Mouse (Mus musculus): ENCODE measurements around the gene Erbb2. TPM values are rescaled to one million over a fixed set of nuclear protein-coding genes. Genes with fewer than 3 reads are reported as not detected.

Erbb2 gene
- under 1 TPM in 1 of 2 experiments, not detected in 1; 0.13 TPM for total RNA-seq (2023)

GRCm38 (mm10) chr11:98412273-98412796 lies at the start of gene Erbb2:
TSS of gene Erbb2 (plus strand) at chr11:98412470.

GRCm38 (mm10) chr11:98383261-98384030 lies 28.8 kb upstream of the Erbb2 start, which contains the start of gene Tcap:
TSS of gene Tcap (plus strand) at chr11:98383811.

GRCm38 (mm10) chr11:98385638-98386585 lies 26.4 kb upstream of the Erbb2 start, which contains the start of gene Pnmt:
TSS of gene Pnmt (plus strand) at chr11:98386450.

GRCm38 (mm10) chr11:98400161-98400726 lies 12.0 kb upstream of the Erbb2 start, which contains the start of gene Pgap3:
TSS of gene Pgap3 (minus strand) at chr11:98400490.

GRCm38 (mm10) chr11:98438331-98439158 lies 26.3 kb downstream of the Erbb2 start, which contains the start of gene Mien1:
TSS of gene Mien1 (minus strand) at chr11:98438991.

GRCm38 (mm10) chr11:98446213-98446561 lies 33.9 kb downstream of the Erbb2 start, which contains the start of gene Grb7:
TSS of gene Grb7 (plus strand) at chr11:98446394.

Other genes starting within 250 kb of the Erbb2 start
- gene Med1, start 219.2 kb upstream of the Erbb2 start, total RNA-seq (2023), result 10 to 100 TPM; 34.2 to 40.5 TPM
- gene Cdk12, start 209.4 kb upstream of the Erbb2 start, total RNA-seq (2023), result 10 to 100 TPM; 69.7 to 77.0 TPM
- not detected for gene Neurod2, start 82.8 kb upstream of the Erbb2 start, total RNA-seq (2023)
- not detected for gene Ppp1r1b, start 64.1 kb upstream of the Erbb2 start, total RNA-seq (2023)
- 10 to 100 TPM; 50.6 to 53.9 TPM for gene Stard3, start 54.1 kb upstream of the Erbb2 start, total RNA-seq (2023)
- gene Tcap, start 28.7 kb upstream of the Erbb2 start, total RNA-seq (2023), result under 1 TPM in 1 of 2 experiments, not detected in 1; 0.50 TPM
- not detected for gene Pnmt, start 26.0 kb upstream of the Erbb2 start, total RNA-seq (2023)
- 1 to 10 TPM; 2.3 to 3.6 TPM for gene Pgap3, start 12.0 kb upstream of the Erbb2 start, total RNA-seq (2023)
- 10 to 100 TPM; 36.4 to 39.4 TPM for gene Mien1, start 26.5 kb downstream of the Erbb2 start, total RNA-seq (2023)
- not detected for gene Grb7, start 33.9 kb downstream of the Erbb2 start, total RNA-seq (2023)
- 1 to 10 TPM; 3.0 to 3.1 TPM for gene Ikzf3, start 133.6 kb downstream of the Erbb2 start, total RNA-seq (2023)
- under 1 TPM in 1 of 2 experiments, not detected in 1; 0.33 TPM for gene Zpbp2, start 138.6 kb downstream of the Erbb2 start, total RNA-seq (2023)
- gene Ormdl3, start 174.9 kb downstream of the Erbb2 start, total RNA-seq (2023), result 10 to 100 TPM in 1 of 2 experiments, 1 to 10 TPM in 1; 8.6 to 11.0 TPM
- gene Lrrc3c, start 185.8 kb downstream of the Erbb2 start, total RNA-seq (2023), result not detected
- gene Gm12355, start 213.2 kb downstream of the Erbb2 start, total RNA-seq (2023), result 10 to 100 TPM; 19.7 to 20.5 TPM
- gene Gsdma3, start 213.9 kb downstream of the Erbb2 start, total RNA-seq (2023), result under 1 TPM in 1 of 2 experiments, not detected in 1; 0.57 TPM
- gene Gsdma2, start 234.3 kb downstream of the Erbb2 start, total RNA-seq (2023), result not detected